Mouse (Mus musculus): ENCODE measurements around the gene Prmt9. TPM values are rescaled to one million over a fixed set of nuclear protein-coding genes. Genes with fewer than 3 reads are reported as not detected.

The Prmt9 gene
- total RNA-seq, 2 experiments from 2014 or later, result 14.6 to 18.6 TPM

- no peak for ATAC-seq (ENCODE audit: poor library complexity, severe bottlenecking)
Observed at GRCm38 (mm10) chr8:77526130-77526529, 23.1 kb upstream of the Prmt9 start.

- peak; percentile 59 for ATAC-seq (ENCODE audit: poor library complexity, severe bottlenecking)
Observed at GRCm38 (mm10) chr8:77534358-77534992, 14.7 kb upstream of the Prmt9 start.

- ATAC-seq (ENCODE audit: poor library complexity, severe bottlenecking), result peak; percentile 64
Observed at GRCm38 (mm10) chr8:77535026-77535595, 14.1 kb upstream of the Prmt9 start.

GRCm38 (mm10) chr8:77536821-77537220 is 12.4 kb upstream of the Prmt9 start:
- ATAC-seq (ENCODE audit: poor library complexity, severe bottlenecking), result no peak

- ATAC-seq (ENCODE audit: poor library complexity, severe bottlenecking), result no peak
Observed at GRCm38 (mm10) chr8:77538256-77538655, 10.9 kb upstream of the Prmt9 start.

GRCm38 (mm10) chr8:77543152-77543777 is 5.9 kb upstream of the Prmt9 start:
- 0 out of 2 replicates have a peak, but pooled peaks have one; percentile 18 for ATAC-seq (ENCODE audit: poor library complexity, severe bottlenecking)

GRCm38 (mm10) chr8:77544428-77544827 is 4.8 kb upstream of the Prmt9 start:
- no peak for ATAC-seq (ENCODE audit: poor library complexity, severe bottlenecking)

GRCm38 (mm10) chr8:77545616-77546015 is 3.6 kb upstream of the Prmt9 start:
- no peak for ATAC-seq (ENCODE audit: poor library complexity, severe bottlenecking)

- ATAC-seq (ENCODE audit: poor library complexity, severe bottlenecking), result peak; percentile 85
Observed at GRCm38 (mm10) chr8:77549881-77550580, 834 bp downstream of the Prmt9 start.

GRCm38 (mm10) chr8:77552491-77552890 is 3.3 kb downstream of the Prmt9 start:
- ATAC-seq (ENCODE audit: poor library complexity, severe bottlenecking), result no peak

GRCm38 (mm10) chr8:77561441-77561840 is 12.2 kb downstream of the Prmt9 start:
- no peak for ATAC-seq (ENCODE audit: poor library complexity, severe bottlenecking)

- no peak for ATAC-seq (ENCODE audit: poor library complexity, severe bottlenecking)
Observed at GRCm38 (mm10) chr8:77574229-77574628, 25.0 kb downstream of the Prmt9 start.

- no peak for ATAC-seq (ENCODE audit: poor library complexity, severe bottlenecking)
Observed at GRCm38 (mm10) chr8:77577674-77578073, 28.5 kb downstream of the Prmt9 start.

- ATAC-seq (ENCODE audit: poor library complexity, severe bottlenecking), result no peak
Observed at GRCm38 (mm10) chr8:77584174-77584573, 35.0 kb downstream of the Prmt9 start.

- no peak for ATAC-seq (ENCODE audit: poor library complexity, severe bottlenecking)
Observed at GRCm38 (mm10) chr8:77609621-77610020, 60.4 kb downstream of the Prmt9 start.

GRCm38 (mm10) chr8:77610374-77610969 is 61.3 kb downstream of the Prmt9 start, which contains the start of gene Tmem184c:
Gene Tmem184c (minus strand): TSS chr8:77610698.
- peak; percentile 97 for ATAC-seq (ENCODE audit: poor library complexity, severe bottlenecking)

GRCm38 (mm10) chr8:77617916-77618315 is 68.7 kb downstream of the Prmt9 start:
- ATAC-seq (ENCODE audit: poor library complexity, severe bottlenecking), result peak; percentile 30; the same call in 1 of the 2 replicates

- no peak for ATAC-seq (ENCODE audit: poor library complexity, severe bottlenecking)
Observed at GRCm38 (mm10) chr8:77623677-77624209, 74.5 kb downstream of the Prmt9 start.

GRCm38 (mm10) chr8:77629858-77630537 is 80.8 kb downstream of the Prmt9 start:
- ATAC-seq (ENCODE audit: poor library complexity, severe bottlenecking), result peak; percentile 98

- ATAC-seq (ENCODE audit: poor library complexity, severe bottlenecking), result no peak
Observed at GRCm38 (mm10) chr8:77630691-77631090, 81.5 kb downstream of the Prmt9 start.
